Mouse (Mus musculus) spleen, postnatal 36 days (tissue): Measurements from ENCODE around the gene Olfr382.
"Not testable (repeated sequence)": the region's sequence is repeated elsewhere in the genome, so short reads cannot be mapped to it uniquely, and the experiment has no call there.

Source experiments
- DNase-seq, 2 experiments: peaks; one replicate each; pipeline ENCODE4 v3.0.0; 2022; ENCODE audit warnings: low spot score in 2 of 2, mixed read lengths in 1 of 2

Gene Olfr382

GRCm38 (mm10) chr11:73517097-73517496, at the start of gene Olfr382:
Gene Olfr382, minus strand, starts transcription at chr11:73517197.
- DNase-seq: no peak

- not testable (repeated sequence) for DNase-seq
Observed at GRCm38 (mm10) chr11:73528971-73529370, 12.0 kb upstream of the Olfr382 start.

GRCm38 (mm10) chr11:73491503-73491902, 25.5 kb downstream of the Olfr382 start, which contains the start of gene Olfr381:
Gene Olfr381, minus strand, starts transcription at chr11:73491603.
- DNase-seq: no peak
